Mouse (Mus musculus): ENCODE data around the gene 0610010F05Rik. TPM values are rescaled to one million over a fixed set of nuclear protein-coding genes. Genes with fewer than 3 reads are reported as not detected.
"Not testable (repeated sequence)": the region's sequence is repeated elsewhere in the genome, so short reads cannot be mapped to it uniquely, and the experiment has no call there.

0610010F05Rik gene
- polyA plus RNA-seq, 1 experiment from 2014 or later = 82.2 TPM

- H3K4me1 ChIP-seq (replicated peaks; ENCODE audit: control insufficient read depth, insufficient read depth, low read length) = no peaks in the 10 kb centered on the region
- H3K4me2 ChIP-seq (replicated peaks; ENCODE audit: low read depth, low read length) = no peak overlapping the region
- H3K4me3 ChIP-seq (ENCODE audit: low read depth, low read length) = no peak overlapping the region
- H3K9ac ChIP-seq (ENCODE audit: low read depth, low read length) = no peak overlapping the region
- DNase-seq (ENCODE audit: low spot score) (no peak), ATAC-seq (ENCODE audit: low FRiP score) (no peak)
- no peaks in the 10 kb centered on the region for H3K27me3 ChIP-seq (ENCODE audit: control insufficient read depth, insufficient read depth, low read length)
- H3K9me3 ChIP-seq (ENCODE audit: control insufficient read depth, low read length) = no peaks in the 10 kb centered on the region
- no peaks in the 10 kb centered on the region for H3K36me3 ChIP-seq (ENCODE audit: control insufficient read depth, insufficient read depth, low read length)
- no peak overlapping the region for H3K27ac ChIP-seq (ENCODE audit: low read depth, low read length)
Measured at GRCm38 (mm10) chr11:23630664-23631063, 2.8 kb downstream of the 0610010F05Rik start.

GRCm38 (mm10) chr11:23618995-23619394 is 14.4 kb downstream of the 0610010F05Rik start:
- ATAC-seq (ENCODE audit: low FRiP score) = no peak
- Histone ChIP-seq H3K4me3 (ENCODE audit: low read depth, low read length) (no peak overlapping the region), H3K4me1 (replicated peaks; ENCODE audit: control insufficient read depth, insufficient read depth, low read length) (no peaks in the 10 kb centered on the region), H3K9me3 (ENCODE audit: control insufficient read depth, low read length) (no peaks in the 10 kb centered on the region), H3K27me3 (ENCODE audit: control insufficient read depth, insufficient read depth, low read length) (no peaks in the 10 kb centered on the region), H3K27ac (ENCODE audit: low read depth, low read length) (no peak overlapping the region), H3K9ac (ENCODE audit: low read depth, low read length) (no peak overlapping the region), H3K36me3 (ENCODE audit: control insufficient read depth, insufficient read depth, low read length) (no peaks in the 10 kb centered on the region), H3K4me2 (replicated peaks; ENCODE audit: low read depth, low read length) (no peak overlapping the region)
- WGBS = 91% methylated on average over 5 of the region's 5 CpGs
- DNase-seq (ENCODE audit: low spot score) = no peak

- Histone ChIP-seq H3K9me3 (ENCODE audit: control insufficient read depth, low read length) (no peaks in the 10 kb centered on the region), H3K9ac (ENCODE audit: low read depth, low read length) (no peak overlapping the region), H3K36me3 (ENCODE audit: control insufficient read depth, insufficient read depth, low read length) (no peaks in the 10 kb centered on the region), H3K4me2 (replicated peaks; ENCODE audit: low read depth, low read length) (no peak overlapping the region), H3K4me1 (replicated peaks; ENCODE audit: control insufficient read depth, insufficient read depth, low read length) (no peaks in the 10 kb centered on the region), H3K4me3 (ENCODE audit: low read depth, low read length) (no peak overlapping the region), H3K27ac (ENCODE audit: low read depth, low read length) (no peak overlapping the region), H3K27me3 (ENCODE audit: control insufficient read depth, insufficient read depth, low read length) (no peaks in the 10 kb centered on the region)
- DNase-seq (ENCODE audit: low spot score) = no peak
- no peak for ATAC-seq (ENCODE audit: low FRiP score)
- 92% methylated on average over 5 of the region's 5 CpGs for WGBS
Measured at GRCm38 (mm10) chr11:23614546-23614945, 18.9 kb downstream of the 0610010F05Rik start.

GRCm38 (mm10) chr11:23607291-23607690 is 26.1 kb downstream of the 0610010F05Rik start:
- not testable (repeated sequence) for H3K9ac ChIP-seq (ENCODE audit: low read depth, low read length); H3K27ac ChIP-seq (ENCODE audit: low read depth, low read length); H3K9me3 ChIP-seq (ENCODE audit: control insufficient read depth, low read length); H3K4me3 ChIP-seq (ENCODE audit: low read depth, low read length); H3K36me3 ChIP-seq (ENCODE audit: control insufficient read depth, insufficient read depth, low read length); H3K27me3 ChIP-seq (ENCODE audit: control insufficient read depth, insufficient read depth, low read length); DNase-seq (ENCODE audit: low spot score); H3K4me1 ChIP-seq (replicated peaks; ENCODE audit: control insufficient read depth, insufficient read depth, low read length); ATAC-seq (ENCODE audit: low FRiP score); H3K4me2 ChIP-seq (replicated peaks; ENCODE audit: low read depth, low read length)
- WGBS = 93% methylated on average over 6 of the region's 6 CpGs

GRCm38 (mm10) chr11:23570130-23570529 is 63.3 kb downstream of the 0610010F05Rik start:
- Histone ChIP-seq H3K4me2 (replicated peaks; ENCODE audit: low read depth, low read length) (no peak overlapping the region), H3K27me3 (ENCODE audit: control insufficient read depth, insufficient read depth, low read length) (no peaks in the 10 kb centered on the region), H3K27ac (ENCODE audit: low read depth, low read length) (no peak overlapping the region), H3K4me1 (replicated peaks; ENCODE audit: control insufficient read depth, insufficient read depth, low read length) (no peaks in the 10 kb centered on the region), H3K9me3 (ENCODE audit: control insufficient read depth, low read length) (no peaks in the 10 kb centered on the region), H3K9ac (ENCODE audit: low read depth, low read length) (no peak overlapping the region), H3K36me3 (ENCODE audit: control insufficient read depth, insufficient read depth, low read length) (0 out of 2 replicates have a peak, but pooled peaks cover 5% of the 10 kb centered on the region), H3K4me3 (ENCODE audit: low read depth, low read length) (no peak overlapping the region)
- no peak for ATAC-seq (ENCODE audit: low FRiP score)
- no peak for DNase-seq (ENCODE audit: low spot score)
- 89% methylated on average over 7 of the region's 7 CpGs for WGBS

- Histone ChIP-seq H3K4me3 (ENCODE audit: low read depth, low read length) (no peak overlapping the region), H3K4me2 (replicated peaks; ENCODE audit: low read depth, low read length) (no peak overlapping the region), H3K4me1 (replicated peaks; ENCODE audit: control insufficient read depth, insufficient read depth, low read length) (no peaks in the 10 kb centered on the region), H3K9me3 (ENCODE audit: control insufficient read depth, low read length) (no peaks in the 10 kb centered on the region), H3K27ac (ENCODE audit: low read depth, low read length) (no peak overlapping the region), H3K36me3 (ENCODE audit: control insufficient read depth, insufficient read depth, low read length) (no peaks in the 10 kb centered on the region), H3K9ac (ENCODE audit: low read depth, low read length) (no peak overlapping the region), H3K27me3 (ENCODE audit: control insufficient read depth, insufficient read depth, low read length) (no peaks in the 10 kb centered on the region)
- 59% methylated on average over 6 of the region's 6 CpGs for WGBS
- DNase-seq (ENCODE audit: low spot score) (peak; percentile 86), ATAC-seq (ENCODE audit: low FRiP score) (peak; percentile 59)
Measured at GRCm38 (mm10) chr11:23565761-23566160, 67.7 kb downstream of the 0610010F05Rik start.

GRCm38 (mm10) chr11:23557039-23557630 is 76.3 kb downstream of the 0610010F05Rik start:
- no peak for DNase-seq (ENCODE audit: low spot score)
- Histone ChIP-seq H3K27ac (ENCODE audit: low read depth, low read length) (no peak overlapping the region), H3K4me1 (replicated peaks; ENCODE audit: control insufficient read depth, insufficient read depth, low read length) (no peaks in the 10 kb centered on the region), H3K4me3 (ENCODE audit: low read depth, low read length) (no peak overlapping the region), H3K4me2 (replicated peaks; ENCODE audit: low read depth, low read length) (no peak overlapping the region), H3K27me3 (ENCODE audit: control insufficient read depth, insufficient read depth, low read length) (no peaks in the 10 kb centered on the region), H3K36me3 (ENCODE audit: control insufficient read depth, insufficient read depth, low read length) (no peaks in the 10 kb centered on the region), H3K9ac (ENCODE audit: low read depth, low read length) (no peak overlapping the region), H3K9me3 (ENCODE audit: control insufficient read depth, low read length) (no peaks in the 10 kb centered on the region)
- WGBS = 63% methylated on average over 6 of the region's 6 CpGs
- no peak for ATAC-seq (ENCODE audit: low FRiP score)

- no peak overlapping the region for H3K4me3 ChIP-seq (ENCODE audit: low read depth, low read length)
- ATAC-seq (ENCODE audit: low FRiP score) (no peak), DNase-seq (ENCODE audit: low spot score) (no peak)
- H3K27ac ChIP-seq (ENCODE audit: low read depth, low read length) = no peak overlapping the region
- H3K36me3 ChIP-seq (ENCODE audit: control insufficient read depth, insufficient read depth, low read length) = no peaks in the 10 kb centered on the region
- H3K9ac ChIP-seq (ENCODE audit: low read depth, low read length) = no peak overlapping the region
- no peaks in the 10 kb centered on the region for H3K4me1 ChIP-seq (replicated peaks; ENCODE audit: control insufficient read depth, insufficient read depth, low read length)
- no peaks in the 10 kb centered on the region for H3K27me3 ChIP-seq (ENCODE audit: control insufficient read depth, insufficient read depth, low read length)
- 92% methylated on average over 2 of the region's 2 CpGs for WGBS
- no peak overlapping the region for H3K4me2 ChIP-seq (replicated peaks; ENCODE audit: low read depth, low read length)
- H3K9me3 ChIP-seq (ENCODE audit: control insufficient read depth, low read length) = no peaks in the 10 kb centered on the region
Measured at GRCm38 (mm10) chr11:23537446-23537845, 96.0 kb downstream of the 0610010F05Rik start.

GRCm38 (mm10) chr11:23520473-23521205 is 112.8 kb downstream of the 0610010F05Rik start, which contains the start of gene 1700093K21Rik:
1700093K21Rik (minus strand) TSS chr11:23521155.
- Histone ChIP-seq H3K36me3 (ENCODE audit: control insufficient read depth, insufficient read depth, low read length) (no peaks in the 10 kb centered on the region), H3K27ac (ENCODE audit: low read depth, low read length) (no peak within 1 kb of the TSS), H3K9me3 (ENCODE audit: control insufficient read depth, low read length) (no peaks in the 10 kb centered on the region), H3K4me2 (replicated peaks; ENCODE audit: low read depth, low read length) (no peak within 1 kb of the TSS), H3K27me3 (ENCODE audit: control insufficient read depth, insufficient read depth, low read length) (no peaks in the 10 kb centered on the region), H3K4me3 (ENCODE audit: low read depth, low read length) (no peak within 1 kb of the TSS), H3K9ac (ENCODE audit: low read depth, low read length) (no peak within 1 kb of the TSS), H3K4me1 (replicated peaks; ENCODE audit: control insufficient read depth, insufficient read depth, low read length) (no peaks in the 10 kb centered on the region)
- ATAC-seq (ENCODE audit: low FRiP score) = no peak
- 33% methylated on average over 5 of the region's 5 CpGs for WGBS
- DNase-seq (ENCODE audit: low spot score) = no peak
